Mouse (Mus musculus) cerebellum, postnatal 25 days (tissue): ENCODE results near the gene Mul1.

Experiments used
- DNase-seq, 2 experiments: peaks; one replicate each; pipeline ENCODE4 v3.0.0; 2021; ENCODE audit warnings: mixed read lengths in 2 of 2

The Mul1 gene

GRCm38 (mm10) chr4:138444941-138445340 is 10.5 kb downstream of the Mul1 start:
- no peak for DNase-seq

DNA sequence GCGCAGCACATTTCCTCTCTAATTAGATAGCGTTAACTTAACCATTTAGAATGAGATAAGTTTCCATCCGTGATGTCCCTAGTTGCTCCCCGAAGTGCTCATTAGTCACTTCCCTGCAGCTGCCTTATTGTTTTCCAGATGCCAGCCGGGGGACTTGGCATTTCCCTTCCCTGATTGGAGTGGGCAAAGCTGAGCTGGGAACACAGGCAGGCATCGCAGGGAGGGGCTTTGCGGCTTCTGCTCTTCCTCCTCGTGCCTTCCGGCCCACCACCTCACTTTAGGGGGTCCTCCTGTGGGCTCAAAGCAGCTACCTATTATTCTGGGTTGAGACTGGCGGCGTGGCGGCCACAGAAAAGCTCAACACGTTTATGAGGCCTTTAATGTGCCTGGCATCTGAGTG is 12.5 kb downstream of the Mul1 start:
- DNase-seq = no peak

DNA sequence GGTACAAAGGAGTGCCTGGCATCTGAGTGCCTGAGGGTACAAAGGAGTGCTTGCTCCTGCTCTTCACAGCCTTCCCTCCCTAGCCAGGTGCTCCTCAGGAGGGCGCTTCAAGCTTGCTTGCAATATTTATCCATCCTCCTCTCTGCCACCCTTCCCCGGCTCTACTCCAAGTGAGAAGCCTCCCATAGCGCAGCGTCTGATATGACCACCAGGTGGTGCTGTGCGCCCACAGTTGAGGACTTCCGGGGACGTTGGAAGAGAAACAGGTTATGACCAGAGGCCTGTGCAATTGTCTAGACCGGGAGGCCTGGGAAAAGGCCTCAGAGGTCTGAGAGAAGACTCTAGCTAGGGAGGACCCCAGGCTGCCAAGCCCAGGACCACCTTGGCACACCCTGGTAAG is 12.9 kb downstream of the Mul1 start:
- peak; percentile 95 to 96 for DNase-seq

DNA sequence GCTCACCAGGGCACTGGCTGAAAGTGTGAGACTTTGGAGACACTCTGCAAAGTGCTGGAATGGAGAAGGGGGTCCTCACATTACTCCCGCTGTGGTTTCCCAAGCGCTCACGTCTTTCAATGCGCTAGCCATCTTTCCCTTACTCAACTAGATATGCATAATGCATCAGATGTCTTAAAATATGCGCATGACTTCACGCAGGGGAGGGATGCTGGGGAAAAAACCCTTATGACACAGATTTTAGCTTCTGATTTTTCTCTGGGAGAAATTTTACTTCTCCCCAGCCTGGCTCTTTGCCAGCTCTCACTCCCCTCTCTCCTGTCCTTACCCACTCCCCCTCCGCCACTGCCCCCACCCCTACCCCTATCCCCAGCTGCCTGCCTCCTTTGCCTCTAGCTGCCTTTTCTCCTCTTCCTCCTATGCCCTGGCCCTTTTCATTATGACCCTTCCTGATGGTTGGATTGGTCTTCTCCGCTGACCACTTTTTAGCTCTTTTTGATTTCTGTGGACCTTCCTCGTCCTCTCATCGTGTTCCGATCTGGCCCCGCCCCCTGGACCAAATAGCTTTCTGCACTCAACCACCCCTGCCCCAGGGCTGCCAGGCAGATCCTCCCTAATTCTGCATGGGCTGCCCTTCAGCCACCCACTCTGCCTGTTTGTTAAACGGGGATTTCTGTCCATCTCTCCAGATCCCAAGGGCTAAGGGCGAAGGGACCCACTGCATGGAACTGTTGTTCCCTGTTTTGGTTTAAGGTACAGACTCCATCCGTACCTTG is 13.5 kb downstream of the Mul1 start:
- DNase-seq = no peak

GRCm38 (mm10) chr4:138448872-138449615 is 14.6 kb downstream of the Mul1 start:
- DNase-seq = no peak

- DNase-seq = no peak
Observed at GRCm38 (mm10) chr4:138449636-138450314, 15.3 kb downstream of the Mul1 start.

- DNase-seq = no peak
Observed at GRCm38 (mm10) chr4:138452306-138453096, 18.0 kb downstream of the Mul1 start.

DNA sequence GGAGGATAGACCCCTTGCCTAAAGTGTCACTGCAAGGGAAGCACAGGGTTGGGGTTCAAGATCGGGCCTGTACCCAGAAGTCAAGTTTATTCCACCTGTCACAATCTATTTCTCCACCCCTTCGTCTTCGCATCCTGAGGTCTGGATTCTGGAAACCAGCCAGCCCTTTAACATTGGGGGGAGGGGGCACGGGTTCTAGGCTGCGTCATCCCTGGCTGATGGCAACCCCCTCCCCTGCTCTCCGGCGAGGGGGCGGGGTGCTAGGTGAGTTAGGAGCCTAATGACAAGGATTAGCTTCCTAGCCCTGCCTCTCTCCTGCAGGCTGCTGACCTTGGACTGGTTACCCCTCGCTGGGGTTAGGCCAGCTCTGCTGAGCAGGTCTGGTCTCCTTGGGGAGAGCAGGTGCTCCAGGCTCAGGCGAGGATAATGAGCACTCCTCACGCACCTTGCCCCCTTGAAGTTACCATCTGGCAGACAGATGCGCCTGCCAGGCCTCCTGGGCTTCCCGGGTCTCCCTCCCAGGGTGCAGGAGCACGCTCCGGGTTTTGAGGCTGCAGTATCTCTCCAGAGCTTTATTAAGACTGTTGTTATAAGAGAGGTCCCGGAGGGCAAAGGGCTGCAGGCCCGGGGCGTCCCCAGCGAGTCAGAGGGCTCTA is 18.8 kb downstream of the Mul1 start:
- peak in 1 of 2 experiments; percentile 63 for DNase-seq

- DNase-seq = peak; percentile 87 to 92
Observed at GRCm38 (mm10) chr4:138453753-138454570, 19.5 kb downstream of the Mul1 start, which contains the start of gene Camk2n1. Gene Camk2n1 (plus strand): TSS chr4:138454314.

DNA sequence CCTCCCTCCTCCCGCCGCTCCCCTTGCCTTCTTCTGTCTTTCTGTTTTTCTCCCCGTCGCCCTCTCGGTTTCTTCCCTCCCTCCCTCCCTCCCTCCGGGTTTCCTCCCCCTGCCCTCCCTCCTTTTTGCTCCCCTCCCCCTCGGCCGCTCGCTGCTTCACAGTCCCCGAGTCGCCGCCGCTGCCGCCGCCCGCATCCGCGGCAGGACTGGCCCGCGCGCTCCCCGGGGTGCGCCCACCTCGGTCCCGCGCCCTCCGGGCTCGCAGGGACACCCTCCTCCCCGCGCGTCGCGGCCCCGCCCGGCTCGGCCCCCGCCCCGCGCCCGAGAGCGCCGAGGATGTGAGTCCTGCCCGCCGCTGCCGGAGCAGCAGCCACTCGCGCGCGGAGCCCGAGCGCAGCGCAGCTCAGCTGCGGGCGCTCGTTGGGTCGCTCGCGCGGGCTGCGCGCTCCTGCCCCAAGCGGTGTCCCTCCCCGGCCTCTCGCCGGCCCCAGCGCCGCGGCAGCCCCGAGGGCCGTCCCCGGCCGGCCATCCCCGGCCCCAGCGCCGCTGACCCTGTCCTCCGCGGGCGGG is 20.2 kb downstream of the Mul1 start:
- DNase-seq = peak; percentile 82 to 86

DNA sequence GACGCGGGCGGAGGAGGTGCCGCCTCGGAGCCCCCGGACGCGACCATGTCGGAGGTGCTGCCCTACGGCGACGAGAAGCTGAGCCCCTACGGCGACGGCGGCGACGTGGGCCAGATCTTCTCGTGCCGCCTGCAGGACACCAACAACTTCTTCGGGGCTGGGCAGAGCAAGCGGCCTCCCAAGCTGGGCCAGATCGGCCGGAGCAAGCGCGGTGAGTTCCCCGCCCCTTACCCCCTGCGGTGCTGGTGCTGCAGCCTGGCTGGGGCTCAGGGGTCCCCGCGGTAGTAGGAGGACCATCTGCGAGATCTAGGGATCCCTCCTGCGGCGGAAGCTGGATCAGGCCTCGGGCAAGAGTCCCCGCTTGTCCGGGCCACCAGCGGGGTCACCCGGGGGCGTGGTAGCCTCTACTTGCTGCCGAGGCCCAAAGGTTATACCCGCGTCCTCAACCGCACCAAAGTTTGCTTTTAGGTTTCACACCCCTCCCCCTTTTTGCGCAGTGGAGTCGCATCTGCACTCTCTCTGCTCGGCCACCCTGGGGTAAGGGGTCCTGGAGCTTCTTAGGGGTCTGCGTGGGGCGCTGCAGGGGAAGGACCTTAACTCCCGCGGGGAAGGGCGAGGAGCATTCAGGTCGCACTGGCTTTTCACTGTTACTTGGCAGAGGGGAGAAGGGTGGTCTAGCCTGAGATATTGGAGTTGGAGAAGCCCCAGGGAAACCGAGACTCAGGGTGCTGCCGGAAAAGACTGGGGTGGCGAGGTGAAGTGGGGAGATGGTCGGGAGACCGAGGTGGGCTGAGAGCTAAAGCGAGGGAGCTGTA is 20.9 kb downstream of the Mul1 start:
- DNase-seq = peak; percentile 74 to 81

DNA sequence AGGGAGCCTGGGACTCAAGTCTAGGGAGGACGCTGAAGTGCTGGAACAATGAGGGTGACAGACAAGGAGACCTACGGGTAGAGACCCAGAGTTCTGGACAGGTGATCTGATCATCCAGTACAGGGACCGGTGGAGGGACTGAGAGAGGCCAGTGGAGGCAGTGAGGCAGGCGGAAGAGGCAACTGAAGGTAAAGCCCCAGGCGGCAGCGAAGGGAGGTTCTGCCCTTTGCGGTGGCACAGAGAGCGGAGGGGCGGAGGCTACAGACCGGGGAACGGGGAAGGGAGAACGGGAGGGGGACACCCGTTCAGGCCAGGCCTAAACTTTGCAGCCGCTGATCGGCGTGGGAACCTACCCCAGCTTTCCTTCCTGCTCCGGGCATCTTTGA is 21.5 kb downstream of the Mul1 start:
- DNase-seq = peak; percentile 54 to 60

GRCm38 (mm10) chr4:138456536-138456935 is 22.1 kb downstream of the Mul1 start:
- DNase-seq = no peak

- no peak for DNase-seq
Observed at GRCm38 (mm10) chr4:138457091-138457490, 22.6 kb downstream of the Mul1 start.

GRCm38 (mm10) chr4:138458171-138458570 is 23.7 kb downstream of the Mul1 start:
- DNase-seq = no peak

DNA sequence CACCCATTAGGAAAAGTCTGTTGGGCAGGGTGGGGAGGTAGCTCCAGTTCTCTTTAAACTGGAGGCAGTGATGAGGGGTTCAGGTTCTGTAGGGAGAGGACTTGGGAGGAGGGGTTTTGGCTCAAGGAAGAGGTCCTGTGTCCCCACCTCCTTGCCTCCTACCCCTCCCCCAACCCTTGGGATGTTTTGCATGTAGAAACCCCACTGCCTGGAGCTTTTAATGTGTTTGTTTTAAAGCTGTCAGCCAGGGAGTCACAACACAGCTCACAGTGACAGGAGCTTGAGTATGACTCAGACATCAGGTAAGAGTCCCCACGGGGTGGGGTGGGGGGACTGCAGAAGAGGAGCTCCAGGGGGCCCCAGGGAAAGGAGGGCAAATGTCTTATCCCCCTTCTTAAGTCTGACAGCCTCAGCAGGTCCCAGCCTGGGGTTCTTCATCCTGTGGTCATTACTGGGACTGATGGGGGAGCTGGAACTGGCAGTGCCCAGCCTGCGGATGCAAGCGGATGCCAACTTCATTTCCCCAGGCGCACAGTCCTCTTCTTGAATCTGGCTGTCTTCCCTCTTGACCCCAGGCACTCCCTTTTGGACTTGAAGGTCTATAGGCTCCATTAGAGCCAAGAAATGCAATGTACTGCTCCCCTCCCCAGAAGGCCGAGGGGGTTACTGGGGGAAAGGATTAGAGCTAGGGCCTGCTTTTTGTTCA is 24.4 kb downstream of the Mul1 start:
- no peak for DNase-seq

- DNase-seq = no peak
Observed at GRCm38 (mm10) chr4:138459775-138460174, 25.3 kb downstream of the Mul1 start.

DNA sequence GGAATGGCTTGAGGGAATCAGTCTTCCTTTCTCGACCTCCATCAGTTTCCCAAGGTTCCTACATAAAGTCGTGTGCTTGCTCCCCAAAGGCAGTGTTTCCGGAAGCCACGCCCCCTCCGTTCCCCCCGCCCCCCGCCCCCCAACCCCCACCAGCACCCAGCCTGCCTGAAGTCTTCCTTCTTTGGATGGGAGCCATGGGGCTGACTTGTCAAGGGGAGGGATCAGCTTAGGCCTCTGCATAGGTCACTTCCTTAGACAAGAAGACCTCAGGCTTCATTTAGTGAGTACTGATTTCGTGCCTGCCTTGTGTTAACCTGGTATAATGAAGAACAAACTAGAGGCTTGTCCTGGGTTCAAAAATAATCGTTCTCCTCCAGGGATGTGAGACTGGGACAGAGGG is 26.4 kb downstream of the Mul1 start:
- no peak for DNase-seq

DNA sequence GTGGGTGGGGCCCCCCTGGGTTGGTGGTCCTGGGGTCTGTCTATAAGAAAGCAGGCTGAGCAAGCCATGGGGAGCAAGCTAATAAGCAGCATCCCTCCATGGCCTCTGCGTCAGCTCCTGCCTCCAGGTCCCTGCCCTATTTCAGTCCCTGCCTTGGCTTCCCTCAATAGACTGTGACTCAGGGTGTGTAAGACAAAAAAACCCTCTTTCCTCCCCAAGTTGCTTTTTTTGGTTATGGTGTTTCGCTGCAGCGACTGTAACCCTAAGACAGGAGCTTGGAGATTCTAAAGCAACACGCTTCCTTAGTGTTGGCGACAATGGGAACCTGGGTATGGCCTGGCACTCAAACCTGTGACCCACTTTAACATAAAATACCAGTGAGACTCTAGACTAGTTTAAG is 27.0 kb downstream of the Mul1 start:
- no peak for DNase-seq
